Mouse (Mus musculus) lung, embryonic 15.5 days (tissue): ENCODE measurements around the gene Tpst1. TPM values are rescaled to one million over a fixed set of nuclear protein-coding genes. Genes with fewer than 3 reads are reported as not detected.

Experiments
- ATAC-seq: fragments of 200-750 bp; cut with Nextera tagmentation; 2 replicates; pipeline ENCODE4 v1.8.0; 2017; ENCODE audit warnings: moderate number of reproducible peaks, borderline replicate concordance; ENCODE audit not compliant: low FRiP score, low TSS enrichment; ENCODE audit errors: extremely low read depth
- H3K27ac ChIP-seq: fragments of 300-500 bp; sonication (generic); 2 replicates; pipeline ENCODE4 v1.5.1; 2015; ENCODE audit warnings: moderate library complexity, mild to moderate bottlenecking, inconsistent platforms
- H3K27me3 ChIP-seq: fragments of 300-500 bp; sonication (generic); 2 replicates; pipeline ENCODE4 v1.6.1; 2015; ENCODE audit warnings: inconsistent platforms
- H3K36me3 ChIP-seq: fragments of 300-500 bp; sonication (generic); 2 replicates; pipeline ENCODE4 v1.6.1; 2015; ENCODE audit warnings: inconsistent platforms
- H3K4me1 ChIP-seq: fragments of 300-500 bp; sonication (generic); 2 replicates; pipeline ENCODE4 v1.6.1; 2015; ENCODE audit warnings: inconsistent platforms
- H3K4me2 ChIP-seq: fragments of 300-500 bp; sonication (generic); 2 replicates; pipeline ENCODE4 v1.6.1; 2015; ENCODE audit warnings: inconsistent platforms, mild to moderate bottlenecking, moderate library complexity
- H3K4me3 ChIP-seq: fragments of 300-500 bp; sonication (generic); 2 replicates; pipeline ENCODE4 v1.5.1; 2015; ENCODE audit warnings: mild to moderate bottlenecking, inconsistent platforms
- H3K9ac ChIP-seq: fragments of 300-500 bp; sonication (generic); 2 replicates; pipeline ENCODE4 v1.6.1; 2015; ENCODE audit warnings: inconsistent platforms
- H3K9me3 ChIP-seq: fragments of 300-500 bp; sonication (generic); 2 replicates; pipeline ENCODE4 v1.6.1; 2016; ENCODE audit warnings: inconsistent platforms
- whole genome bisulfite sequencing: fragments of 180-500 bp; shearing (Covaris S2); methylation state at CpG from one replicate; pipeline ENCODE4 v1.1.7; 2015; 5-methylcytosine and 5-hydroxymethylcytosine counted together
- polyA plus RNA-seq: library from polyadenylated mRNA; unstranded; fragments of >200 nt; fragmentation: Nextera tagmentation; extraction: Ambion mirVana; gene quantifications from 2 replicates; pipeline ENCODE4 v1.2.1, GENCODE M21; 2015

Tpst1 gene
- polyA plus RNA-seq, 1 experiment from 2014 or later: 69.6 TPM

- Histone ChIP-seq H3K9me3 (no peaks in the 10 kb centered on the region), H3K9ac (no peak overlapping the region), H3K4me1 (peaks cover 5% of the 10 kb centered on the region; the same call in 1 of the 2 replicates), H3K27ac (no peak overlapping the region), H3K36me3 (peaks cover 16% of the 10 kb centered on the region; the same call in 1 of the 2 replicates), H3K4me3 (no peak overlapping the region), H3K4me2 (no peak overlapping the region), H3K27me3 (no peaks in the 10 kb centered on the region)
- no peak for ATAC-seq
- 82% methylated on average over 2 of the region's 2 CpGs for WGBS
These were observed 81.2 kb downstream of the Tpst1 start for GRCm38 (mm10) chr5:130154286-130154685.

- 66% methylated on average over 4 of the region's 4 CpGs for WGBS
- no peak for ATAC-seq
- Histone ChIP-seq H3K4me1 (no peaks in the 10 kb centered on the region; the same call in 1 of the 2 replicates), H3K27ac (no peak overlapping the region), H3K27me3 (no peaks in the 10 kb centered on the region), H3K36me3 (no peaks in the 10 kb centered on the region), H3K9me3 (no peaks in the 10 kb centered on the region), H3K9ac (no peak overlapping the region), H3K4me2 (no peak overlapping the region), H3K4me3 (no peak overlapping the region)
These were observed 85.4 kb downstream of the Tpst1 start for GRCm38 (mm10) chr5:130158545-130158944.

GRCm38 (mm10) chr5:130159761-130160201, 86.7 kb downstream of the Tpst1 start:
- Histone ChIP-seq H3K4me3 (no peak overlapping the region), H3K4me2 (no peak overlapping the region), H3K4me1 (no peaks in the 10 kb centered on the region; the same call in 1 of the 2 replicates), H3K9me3 (no peaks in the 10 kb centered on the region), H3K36me3 (no peaks in the 10 kb centered on the region), H3K27ac (no peak overlapping the region), H3K27me3 (no peaks in the 10 kb centered on the region), H3K9ac (no peak overlapping the region)
- WGBS: 57% methylated on average over 7 of the region's 7 CpGs
- no peak for ATAC-seq

GRCm38 (mm10) chr5:130163670-130164069, 90.5 kb downstream of the Tpst1 start:
- H3K27ac ChIP-seq: no peak overlapping the region
- H3K9ac ChIP-seq: no peak overlapping the region
- H3K4me3 ChIP-seq: no peak overlapping the region
- no peaks in the 10 kb centered on the region for H3K27me3 ChIP-seq
- H3K36me3 ChIP-seq: no peaks in the 10 kb centered on the region
- no peak overlapping the region for H3K4me2 ChIP-seq
- ATAC-seq: no peak
- WGBS: 4% methylated on average over 7 of the region's 7 CpGs
- H3K4me1 ChIP-seq: no peaks in the 10 kb centered on the region
- no peaks in the 10 kb centered on the region for H3K9me3 ChIP-seq

GRCm38 (mm10) chr5:130165213-130165612, 92.1 kb downstream of the Tpst1 start:
- 74% methylated on average over 4 of the region's 4 CpGs for WGBS

GRCm38 (mm10) chr5:130169109-130169508, 96.0 kb downstream of the Tpst1 start:
- H3K27me3 ChIP-seq: no peaks in the 10 kb centered on the region
- no peak overlapping the region for H3K4me2 ChIP-seq
- H3K4me3 ChIP-seq: no peak overlapping the region
- H3K9me3 ChIP-seq: no peaks in the 10 kb centered on the region
- H3K36me3 ChIP-seq: no peaks in the 10 kb centered on the region
- H3K4me1 ChIP-seq: peaks cover 18% of the 10 kb centered on the region
- H3K9ac ChIP-seq: no peak overlapping the region
- no peak overlapping the region for H3K27ac ChIP-seq
- no peak for ATAC-seq
- 30% methylated on average over 6 of the region's 6 CpGs for WGBS

More at GRCm38 (mm10) chr5:130165213-130165612, 92.1 kb downstream of the Tpst1 start:
- H3K9ac ChIP-seq: no peak overlapping the region
- no peaks in the 10 kb centered on the region for H3K4me1 ChIP-seq
- no peak overlapping the region for H3K4me2 ChIP-seq
- no peaks in the 10 kb centered on the region for H3K9me3 ChIP-seq
- H3K27ac ChIP-seq: no peak overlapping the region
- no peak overlapping the region for H3K4me3 ChIP-seq
- H3K27me3 ChIP-seq: no peaks in the 10 kb centered on the region
- H3K36me3 ChIP-seq: no peaks in the 10 kb centered on the region
- no peak for ATAC-seq

GRCm38 (mm10) chr5:130170666-130171422, 97.7 kb downstream of the Tpst1 start:
- peak; percentile 17; the same call in 1 of the 2 replicates for ATAC-seq

GRCm38 (mm10) chr5:130171423-130171954, 98.4 kb downstream of the Tpst1 start, which contains the start of gene Rabgef1:
Gene Rabgef1 (plus strand): TSS chr5:130171798.
- peaks cover 18% of the 10 kb centered on the region for H3K4me1 ChIP-seq
- ATAC-seq: peak; percentile 93
- H3K27me3 ChIP-seq: no peaks in the 10 kb centered on the region
- H3K9ac ChIP-seq: peak within 1 kb of the TSS; percentile 89
- peak within 1 kb of the TSS; percentile 94 for H3K27ac ChIP-seq
- no peaks in the 10 kb centered on the region for H3K36me3 ChIP-seq
- 0% methylated on average over 35 of the region's 62 CpGs for WGBS
- peak within 1 kb of the TSS; percentile 65 for H3K4me2 ChIP-seq
- no peaks in the 10 kb centered on the region for H3K9me3 ChIP-seq
- peak within 1 kb of the TSS; percentile 91 for H3K4me3 ChIP-seq

More at GRCm38 (mm10) chr5:130170666-130171422, 97.7 kb downstream of the Tpst1 start:
- Histone ChIP-seq H3K4me1 (peaks cover 18% of the 10 kb centered on the region), H3K27ac (peak overlapping the region; percentile 94; the same call in 1 of the 2 replicates), H3K9ac (peak overlapping the region; percentile 89), H3K4me3 (peak overlapping the region; percentile 91), H3K27me3 (no peaks in the 10 kb centered on the region), H3K4me2 (peak overlapping the region; percentile 65), H3K36me3 (no peaks in the 10 kb centered on the region), H3K9me3 (no peaks in the 10 kb centered on the region)
- WGBS: 12% methylated on average over 6 of the region's 6 CpGs

GRCm38 (mm10) chr5:130171956-130172601, 99.0 kb downstream of the Tpst1 start:
- H3K4me1 ChIP-seq: peaks cover 18% of the 10 kb centered on the region
- under 1% methylated on average over 46 of the region's 46 CpGs for WGBS
- H3K27me3 ChIP-seq: no peaks in the 10 kb centered on the region
- H3K9me3 ChIP-seq: no peaks in the 10 kb centered on the region
- peak overlapping the region; percentile 65 for H3K4me2 ChIP-seq
- peak overlapping the region; percentile 94 for H3K27ac ChIP-seq
- ATAC-seq: peak; percentile 82
- H3K36me3 ChIP-seq: no peaks in the 10 kb centered on the region
- H3K4me3 ChIP-seq: peak overlapping the region; percentile 91
- peak overlapping the region; percentile 89 for H3K9ac ChIP-seq

GRCm38 (mm10) chr5:130173012-130173411, 99.9 kb downstream of the Tpst1 start:
- Histone ChIP-seq H3K4me2 (peak overlapping the region; percentile 65), H3K9ac (0 out of 2 replicates have a peak overlapping the region, but pooled peaks have one; percentile 89)
- 70% methylated on average over 4 of the region's 4 CpGs for WGBS

GRCm38 (mm10) chr5:130177871-130178270, 104.7 kb downstream of the Tpst1 start:
- Histone ChIP-seq H3K4me1 (peaks cover 27% of the 10 kb centered on the region), H3K9me3 (no peaks in the 10 kb centered on the region), H3K27me3 (no peaks in the 10 kb centered on the region), H3K9ac (no peak overlapping the region), H3K36me3 (no peaks in the 10 kb centered on the region), H3K27ac (peak overlapping the region; percentile 57; the same call in 1 of the 2 replicates), H3K4me3 (no peak overlapping the region), H3K4me2 (no peak overlapping the region)
- WGBS: 51% methylated on average over 4 of the region's 4 CpGs
- ATAC-seq: peak; percentile 50; the same call in 1 of the 2 replicates

More at GRCm38 (mm10) chr5:130173012-130173411, 99.9 kb downstream of the Tpst1 start:
- Histone ChIP-seq H3K9me3 (no peaks in the 10 kb centered on the region), H3K27ac (no peak overlapping the region), H3K36me3 (no peaks in the 10 kb centered on the region), H3K27me3 (no peaks in the 10 kb centered on the region), H3K4me3 (peak overlapping the region; percentile 91), H3K4me1 (peaks cover 25% of the 10 kb centered on the region)
- no peak for ATAC-seq
